Mouse (Mus musculus) stomach, postnatal 0 days (tissue): ENCODE data around the gene Txk. TPM values are rescaled to one million over a fixed set of nuclear protein-coding genes. Genes with fewer than 3 reads are reported as not detected.

Experiments used
- ATAC-seq: fragments of 200-750 bp; cut with Nextera tagmentation; 2 replicates; pipeline ENCODE4 v1.8.0; 2017; ENCODE audit not compliant: low FRiP score, low TSS enrichment
- DNase-seq: peaks from one replicate; pipeline ENCODE4 v3.0.0-alpha.2; 2016; ENCODE audit warnings: low spot score
- H3K27ac ChIP-seq: fragments of 300-500 bp; sonication (generic); replicated peaks from 2 replicates; pipeline ENCODE4 v1.5.1; 2014; ENCODE audit warnings: mild to moderate bottlenecking, control low read depth
- H3K27me3 ChIP-seq: fragments of 300-500 bp; sonication (generic); 2 replicates; pipeline ENCODE4 v1.6.1; 2014; ENCODE audit warnings: low read length; ENCODE audit not compliant: control insufficient read depth, insufficient read depth
- H3K36me3 ChIP-seq: fragments of 300-500 bp; sonication (generic); 2 replicates; pipeline ENCODE4 v1.6.1; 2014; ENCODE audit warnings: low read length, mixed read lengths; ENCODE audit not compliant: control insufficient read depth, insufficient read depth
- H3K4me1 ChIP-seq: fragments of 300-500 bp; sonication (generic); replicated peaks from 2 replicates; pipeline ENCODE4 v1.6.1; 2014; ENCODE audit warnings: antibody characterized with exemption; ENCODE audit not compliant: control insufficient read depth, insufficient read depth
- H3K4me2 ChIP-seq: fragments of 300-500 bp; sonication (generic); replicated peaks from 2 replicates; pipeline ENCODE4 v1.6.1; 2014; ENCODE audit warnings: low read depth, mild to moderate bottlenecking, control low read depth, moderate library complexity
- H3K4me3 ChIP-seq: fragments of 300-500 bp; sonication (generic); 2 replicates; pipeline ENCODE4 v1.5.1; 2014; ENCODE audit warnings: low read depth, low read length, control low read depth
- H3K9ac ChIP-seq: fragments of 300-500 bp; sonication (generic); 2 replicates; pipeline ENCODE4 v1.6.1; 2014; ENCODE audit warnings: mild to moderate bottlenecking, low read length, control low read depth, mixed read lengths
- H3K9me3 ChIP-seq: fragments of 300-500 bp; sonication (generic); 2 replicates; pipeline ENCODE4 v1.6.1; 2016; ENCODE audit warnings: low read length; ENCODE audit not compliant: control insufficient read depth
- CTCF ChIP-seq: IDR thresholded peaks from 2 replicates; pipeline ENCODE4 v1.5.1; 2016; ENCODE audit warnings: antibody characterized with exemption, low read depth, mild to moderate bottlenecking, moderate library complexity
- EP300 ChIP-seq: optimal IDR thresholded peaks from 2 replicates; pipeline ENCODE3; 2016; ENCODE audit warnings: antibody characterized with exemption
- WGBS: fragments of 180-500 bp; shearing (Covaris S2); extraction: QIAGEN DNeasy Blood & Tissue Kit; methylation state at CpG from one replicate; pipeline ENCODE4 v1.1.7; 2014; 5-methylcytosine and 5-hydroxymethylcytosine counted together
- polyA plus RNA-seq: library from polyadenylated mRNA; unstranded; fragments of >200 nt; fragmentation: Nextera tagmentation; extraction: Ambion mirVana; gene quantifications from 2 replicates; pipeline ENCODE4 v1.2.1, GENCODE M21; 2015

Txk gene
- polyA plus RNA-seq, 1 experiment from 2014 or later: 0.16 TPM

GRCm38 (mm10) chr5:72646131-72646530 lies 106.4 kb downstream of the Txk start:
- H3K4me2 ChIP-seq: no peak overlapping the region
- H3K4me3 ChIP-seq: no peak overlapping the region
- no peaks in the 10 kb centered on the region for H3K36me3 ChIP-seq
- peak; percentile 31 for DNase-seq
- TF ChIP-seq EP300 (no peak), CTCF (peak; percentile 57)
- 46% methylated on average over 10 of the region's 10 CpGs for WGBS
- no peaks in the 10 kb centered on the region for H3K27me3 ChIP-seq
- no peaks in the 10 kb centered on the region for H3K4me1 ChIP-seq
- H3K27ac ChIP-seq: no peak overlapping the region
- no peaks in the 10 kb centered on the region for H3K9me3 ChIP-seq
- ATAC-seq: no peak
- H3K9ac ChIP-seq: no peak overlapping the region

Other genes starting within 250 kb of the Txk start
- 1.3 TPM in 2 replicates for gene Corin, start 248.3 kb downstream of the Txk start, polyA plus RNA-seq
- 8.8 and 9.5 TPM in 2 replicates for gene Nfxl1, start 193.1 kb downstream of the Txk start, polyA plus RNA-seq
- gene Zar1, start 171.5 kb downstream of the Txk start, polyA plus RNA-seq: 0.15 TPM in 1 of 2 replicates, not detected in the other
- 0.56 and 1.1 TPM in 2 replicates for gene Gm5868, start 165.2 kb downstream of the Txk start, polyA plus RNA-seq
- gene Cnga1, start 108.5 kb downstream of the Txk start, polyA plus RNA-seq: 0.06 TPM in 1 of 2 replicates, not detected in the other
- gene Nipal1, start 105.0 kb downstream of the Txk start, polyA plus RNA-seq: 64.5 and 64.7 TPM in 2 replicates
- 9.5 and 9.6 TPM in 2 replicates for gene Tec, start 115.7 kb upstream of the Txk start, polyA plus RNA-seq
- 10.0 and 11.5 TPM in 2 replicates for gene Slain2, start 161.5 kb upstream of the Txk start, polyA plus RNA-seq
- gene Gm10135, start 221.9 kb upstream of the Txk start, polyA plus RNA-seq: not detected in 2 replicates